Mouse (Mus musculus) ES-CJ7 (cell line): ENCODE measurements around the gene Mmrn1.

Experiments used
- DNase-seq: peaks from one replicate; pipeline ENCODE4 v3.0.0; 2011; ENCODE audit warnings: low read depth, low spot score

Gene Mmrn1

GRCm38 (mm10) chr6:60993386-60994108, 68.8 kb downstream of the Mmrn1 start:
- DNase-seq: peak; percentile 56

- DNase-seq: peak; percentile 95
These were observed 69.3 kb downstream of the Mmrn1 start for GRCm38 (mm10) chr6:60994114-60994513.

GRCm38 (mm10) chr6:60994521-60994920, 69.7 kb downstream of the Mmrn1 start:
- DNase-seq: no peak

GRCm38 (mm10) chr6:60995596-60995995, 70.8 kb downstream of the Mmrn1 start:
- no peak for DNase-seq

DNA sequence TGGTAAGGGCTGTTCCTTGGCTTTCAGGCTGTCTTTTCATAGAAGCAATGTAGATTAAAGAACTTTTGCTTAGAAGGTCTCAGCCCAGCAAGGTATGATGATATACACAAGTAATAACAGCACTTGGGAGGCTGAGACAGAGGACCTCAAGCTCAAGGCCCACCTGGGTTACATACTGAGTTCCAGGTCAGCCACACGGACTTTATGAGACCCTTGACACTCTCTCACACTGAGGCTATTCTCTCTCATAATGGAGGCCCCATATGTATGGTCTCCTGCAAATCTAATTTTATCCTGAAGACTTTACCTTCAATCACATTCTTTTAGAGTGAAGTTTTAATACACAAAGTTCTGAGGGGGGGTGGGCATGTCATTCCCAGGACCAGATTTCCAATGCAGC, 71.6 kb downstream of the Mmrn1 start:
- no peak for DNase-seq

- DNase-seq: peak; percentile 53
These were observed 76.4 kb downstream of the Mmrn1 start for GRCm38 (mm10) chr6:61001003-61001790.

- DNase-seq: no peak
These were observed 79.4 kb downstream of the Mmrn1 start for GRCm38 (mm10) chr6:61003916-61004765.

DNA sequence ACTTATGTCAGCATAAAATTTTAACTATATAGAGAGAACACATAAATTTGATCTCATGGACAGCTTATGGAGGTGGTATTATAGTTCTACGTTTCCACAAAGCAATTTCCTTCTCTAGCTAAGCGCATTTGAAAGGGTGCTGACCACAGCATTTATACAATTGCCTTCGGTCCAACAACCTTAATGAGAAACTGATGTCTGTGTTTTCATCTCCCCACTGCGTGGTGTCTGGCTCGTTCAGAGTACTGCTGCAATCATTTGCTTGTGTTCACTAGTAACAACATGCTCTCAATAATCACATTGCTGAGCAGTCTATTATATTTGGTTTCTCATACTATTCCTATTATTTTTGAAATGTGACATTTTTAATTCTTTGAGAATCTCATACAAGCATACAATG, 89.0 kb downstream of the Mmrn1 start:
- DNase-seq: no peak

GRCm38 (mm10) chr6:61019689-61020088, 94.9 kb downstream of the Mmrn1 start:
- no peak for DNase-seq

DNA sequence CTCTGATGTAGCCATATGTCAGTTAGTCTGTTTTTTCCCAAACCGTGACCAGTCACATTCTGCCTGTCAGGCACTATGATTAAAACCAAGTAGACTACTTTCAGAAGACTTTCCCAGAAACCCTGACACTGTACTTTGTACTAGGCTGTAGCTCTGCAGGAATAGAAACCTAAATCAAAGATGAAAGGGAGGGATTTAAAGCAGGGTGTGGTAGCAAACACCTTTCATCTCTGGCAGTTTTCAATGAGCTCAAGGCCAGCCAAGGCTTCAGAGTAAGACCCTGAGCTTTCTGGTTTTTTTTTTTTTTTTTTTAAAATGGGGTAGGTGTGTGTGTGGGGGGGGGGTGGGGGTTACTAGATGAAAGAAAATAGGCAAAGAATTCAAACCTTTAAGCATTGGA, 96.2 kb downstream of the Mmrn1 start:
- DNase-seq: no peak

DNA sequence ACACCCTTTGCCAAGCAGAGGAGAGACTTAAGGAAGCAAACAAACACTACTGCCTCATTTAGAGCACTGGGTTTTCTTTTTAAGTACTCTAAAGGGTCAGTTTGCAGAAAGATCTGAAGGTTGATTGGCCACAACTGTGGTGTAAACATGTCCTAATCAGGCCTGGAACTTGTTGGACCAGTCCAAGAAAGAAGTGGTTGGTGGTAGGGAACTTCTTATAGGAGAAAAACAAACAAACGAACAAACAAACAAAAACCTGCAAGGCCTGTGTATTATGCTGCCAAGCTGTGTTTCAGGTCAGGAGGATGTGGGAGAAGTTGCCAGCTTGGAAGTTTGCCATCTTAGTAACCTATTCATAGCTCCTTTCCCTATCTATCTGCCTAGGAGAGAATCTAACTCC, 108.5 kb downstream of the Mmrn1 start:
- DNase-seq: no peak
